Mouse (Mus musculus): Measurements from ENCODE around the gene Gm13119.
"Not testable (repeated sequence)": the region's sequence is repeated elsewhere in the genome, so short reads cannot be mapped to it uniquely, and the experiment has no call there.

Gene Gm13119

DNA sequence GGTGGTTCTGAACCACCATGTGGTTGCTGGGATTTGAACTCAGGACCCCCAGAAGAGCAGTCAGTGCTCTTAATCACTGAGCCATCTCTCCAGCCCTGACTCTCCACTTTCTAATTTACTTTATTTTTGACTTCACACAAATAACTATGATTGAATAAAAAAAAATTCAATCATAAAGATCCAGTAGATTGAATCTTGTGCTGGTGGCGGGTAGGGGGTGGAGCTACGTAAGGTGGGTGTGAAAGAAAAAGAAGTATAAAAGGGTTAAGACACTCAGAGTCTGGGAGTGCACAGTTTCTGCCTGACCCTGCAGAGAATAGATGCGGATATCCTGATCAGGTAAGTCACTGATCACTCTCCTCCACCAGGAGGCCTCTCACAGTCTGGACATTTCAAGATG lies at the start of gene Gm13119:
Gene Gm13119, plus strand, starts transcription at position 301 of the 400 bp plus-strand sequence.
- not testable (repeated sequence) for DNase-seq (ENCODE audit: low read depth, low spot score)

DNA sequence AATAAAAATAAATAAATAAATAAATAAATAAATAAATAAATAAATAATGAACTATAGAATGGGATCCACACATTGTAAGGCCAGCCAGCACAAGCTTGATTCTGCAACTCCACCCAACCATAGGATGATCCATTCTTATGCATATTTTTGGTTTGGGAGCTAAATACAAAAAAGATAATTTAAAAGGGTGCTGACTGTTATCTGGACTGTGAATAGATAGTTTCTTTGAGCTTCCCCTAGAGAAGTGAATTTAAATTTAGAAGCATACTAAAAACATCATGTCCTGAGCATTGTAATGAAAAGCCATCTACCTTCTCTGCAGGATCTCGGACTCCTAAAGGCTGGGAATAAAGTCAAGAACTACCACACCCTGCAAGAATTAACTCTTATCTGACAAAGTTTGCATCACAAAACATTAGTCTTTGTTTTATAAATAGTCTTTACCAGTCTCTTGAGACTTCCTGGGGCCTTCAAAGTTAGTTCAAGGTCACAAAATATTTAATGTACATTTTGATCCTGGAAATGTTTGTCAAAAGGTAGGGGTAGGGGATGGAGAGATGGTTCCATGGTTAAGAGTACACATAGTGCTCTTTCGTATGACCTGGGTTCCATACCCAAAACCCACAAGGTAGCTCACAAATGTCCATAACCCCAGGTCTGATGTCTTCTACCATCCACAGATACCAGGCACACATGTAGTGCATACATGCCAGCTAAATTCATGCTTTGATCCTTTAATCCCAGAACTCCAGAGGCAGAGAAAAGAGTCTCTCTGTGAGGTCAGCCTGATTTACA lies 44.9 kb upstream of the Gm13119 start:
- not testable (repeated sequence) for DNase-seq (ENCODE audit: low read depth, low spot score)

DNA sequence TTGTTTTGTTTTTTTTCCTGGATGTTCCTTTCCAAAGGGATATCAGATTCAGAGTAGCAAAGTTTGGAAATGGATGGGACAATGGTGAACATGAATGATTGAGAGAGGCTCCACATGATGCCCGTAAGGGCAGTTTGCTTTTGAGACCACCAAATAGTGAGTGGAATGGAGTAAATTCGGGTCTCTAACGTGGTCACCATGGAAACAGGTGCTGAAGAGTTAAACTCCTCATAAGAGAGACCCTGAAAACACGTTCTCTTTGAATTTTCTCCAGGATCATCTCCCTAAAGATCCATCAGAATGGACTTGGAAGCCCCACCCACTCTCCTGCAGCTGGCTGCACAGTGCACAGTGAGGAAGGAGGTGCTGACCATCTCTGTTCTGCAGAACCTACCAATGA lies 27.8 kb upstream of the Gm13119 start, which contains the start of gene Gm13128:
Gene Gm13128, plus strand, starts transcription at position 301 of the 400 bp plus-strand sequence.
- DNase-seq (ENCODE audit: low read depth, low spot score), result not testable (repeated sequence)

DNA sequence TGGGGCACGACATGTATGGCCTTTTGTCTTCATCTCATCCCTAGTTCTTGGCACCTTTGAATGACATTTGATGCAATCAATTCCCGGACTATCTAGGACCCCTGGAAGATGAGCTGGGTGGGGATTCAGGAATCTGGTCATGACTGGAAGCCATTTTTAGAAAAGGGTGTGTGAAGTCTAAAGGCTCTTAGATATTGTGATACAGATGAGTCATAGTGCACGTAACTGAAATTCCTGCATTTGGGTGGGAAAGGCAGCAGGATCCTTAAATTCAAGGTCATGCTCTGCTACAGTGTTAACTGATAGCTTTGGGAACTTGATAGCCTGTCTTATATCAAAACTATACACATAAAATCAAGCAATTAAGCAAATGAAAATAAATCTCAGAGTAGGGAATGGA lies 21.9 kb upstream of the Gm13119 start:
- DNase-seq (ENCODE audit: low read depth, low spot score), result not testable (repeated sequence)

DNA sequence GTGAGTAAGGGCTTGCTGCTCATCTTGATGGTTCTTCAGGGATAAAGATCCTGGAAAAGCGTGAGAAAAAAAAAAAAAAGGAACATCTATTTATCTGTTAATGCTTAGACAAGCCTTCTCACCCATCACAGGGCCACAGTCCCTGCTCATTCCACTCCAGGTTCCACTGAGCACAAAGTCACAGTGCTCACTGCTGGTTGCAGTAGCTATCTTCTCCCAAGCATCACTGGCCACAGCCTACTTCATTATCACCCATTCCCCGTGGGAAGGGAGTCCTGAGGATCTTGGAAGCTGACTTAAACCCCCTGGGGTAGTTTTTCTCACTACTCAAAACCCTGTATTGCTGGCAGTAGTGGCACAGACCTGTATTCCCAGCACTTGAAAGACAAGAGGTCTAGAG lies 20.2 kb downstream of the Gm13119 start, which contains the start of gene Pramef20:
Gene Pramef20, minus strand, starts transcription at position 23 of the 400 bp plus-strand sequence.
- DNase-seq (ENCODE audit: low read depth, low spot score), result no peak

DNA sequence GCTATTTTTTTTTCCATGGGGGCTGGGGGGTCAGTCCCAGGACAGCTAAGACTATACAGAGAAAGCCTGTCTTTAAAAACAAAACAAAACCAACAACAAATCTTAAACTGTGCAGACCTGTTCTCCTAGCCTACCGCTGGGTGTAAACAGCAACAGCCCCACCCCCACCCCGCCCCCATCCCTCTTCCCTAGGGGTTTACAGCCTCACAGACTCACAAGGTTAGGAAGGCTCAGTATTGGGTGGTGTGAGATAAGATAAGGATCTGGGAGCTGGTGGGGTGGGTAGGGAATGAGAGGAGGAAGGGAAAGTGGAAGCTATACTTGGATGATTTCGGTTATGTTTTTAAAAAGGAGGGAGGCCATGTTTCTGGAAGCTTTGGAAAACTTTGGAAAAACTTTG lies 38.6 kb downstream of the Gm13119 start:
- DNase-seq (ENCODE audit: low read depth, low spot score), result no peak

DNA sequence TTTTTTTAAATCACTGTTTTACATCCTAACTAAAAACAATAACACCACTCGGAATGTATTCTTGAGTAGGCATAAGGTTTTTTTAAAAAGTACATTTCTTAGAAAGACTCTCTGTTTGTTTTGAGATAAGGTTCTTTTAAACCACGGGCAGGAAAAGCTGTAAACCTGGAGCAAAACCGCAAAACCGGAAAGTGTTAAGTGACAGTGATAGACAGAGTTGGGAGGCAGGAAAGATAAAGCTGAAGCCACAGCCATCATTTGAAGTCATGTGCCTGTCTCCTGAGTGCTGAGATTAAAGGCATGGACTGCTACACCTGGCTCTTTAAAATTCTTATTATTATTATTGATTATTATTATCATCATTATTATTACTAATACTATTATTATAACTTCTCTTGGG lies 45.0 kb downstream of the Gm13119 start:
- no peak for DNase-seq (ENCODE audit: low read depth, low spot score)

DNA sequence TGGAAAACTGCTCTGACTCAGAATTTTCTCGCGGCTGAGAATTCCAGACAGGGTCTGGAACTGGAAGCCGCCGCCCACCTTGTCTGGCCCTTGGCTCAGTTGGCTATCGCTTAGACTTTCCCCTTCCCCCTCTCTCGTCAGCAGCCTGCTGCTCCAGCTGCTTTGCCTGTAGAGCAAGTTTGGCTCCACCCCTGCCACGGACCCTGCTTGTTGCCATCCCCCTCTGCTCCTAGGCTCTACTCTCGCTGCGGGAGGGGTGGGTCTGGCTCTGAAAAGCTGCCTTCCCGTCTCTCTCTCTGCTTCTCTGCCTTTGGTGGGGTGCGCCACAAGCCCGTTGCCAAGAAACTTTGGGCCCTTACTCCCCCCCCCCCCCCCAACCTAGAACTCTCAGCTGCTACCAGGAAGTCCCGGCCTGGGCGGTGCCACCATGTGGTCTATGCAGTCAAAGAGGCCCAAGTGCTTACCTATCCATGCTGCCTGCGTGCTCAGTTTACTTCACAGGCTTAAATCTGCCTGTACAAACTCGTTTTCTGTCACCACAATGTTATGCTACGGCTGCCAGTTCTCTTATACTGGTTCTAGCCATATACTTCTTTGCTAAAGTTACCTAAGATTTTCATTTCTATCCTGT lies 46.8 kb downstream of the Gm13119 start:
- DNase-seq (ENCODE audit: low read depth, low spot score), result no peak

DNA sequence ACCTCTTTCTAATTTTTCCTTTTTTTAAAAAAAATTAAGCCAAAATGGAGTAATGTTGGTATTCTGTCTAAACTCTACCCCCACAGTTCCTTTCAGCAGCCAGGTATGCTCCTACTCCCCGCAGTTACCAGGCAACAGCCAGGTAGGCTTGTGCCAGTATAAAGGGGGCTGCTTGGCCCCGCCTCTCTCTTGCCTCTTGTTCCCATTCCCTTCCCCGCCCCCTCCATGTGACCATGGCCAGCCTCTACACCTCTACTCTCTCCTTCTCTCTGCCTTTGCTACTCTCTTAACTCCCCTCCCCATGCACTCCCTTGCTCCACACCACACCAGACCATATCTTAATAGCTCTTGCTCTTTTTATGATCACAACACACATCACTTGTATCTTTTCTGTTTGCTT lies 48.5 kb downstream of the Gm13119 start:
- no peak for DNase-seq (ENCODE audit: low read depth, low spot score)

DNA sequence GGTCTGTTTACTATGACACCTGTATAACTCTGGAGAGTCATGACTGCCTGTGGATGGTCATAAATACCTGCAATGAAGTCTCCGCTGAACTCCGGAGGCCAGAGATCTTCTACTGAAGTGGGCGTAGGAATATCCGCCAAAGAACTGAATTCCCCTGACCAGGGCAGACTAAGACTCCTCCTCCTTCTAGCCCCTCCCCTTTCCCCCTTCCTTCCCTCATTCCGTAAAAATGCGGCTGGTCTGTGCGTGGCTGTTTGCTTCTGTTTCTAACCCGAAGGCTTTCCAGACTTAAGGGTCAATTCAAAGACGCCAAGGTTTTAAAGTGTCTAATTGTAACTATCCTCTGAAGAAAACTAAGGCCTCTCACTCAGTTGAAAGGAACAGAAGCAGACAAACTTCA lies 50.5 kb downstream of the Gm13119 start, which contains the start of gene Pramef12:
Gene Pramef12, minus strand, starts transcription at position 175 of the 400 bp plus-strand sequence.
- DNase-seq (ENCODE audit: low read depth, low spot score), result no peak
